Mouse (Mus musculus) embryo, embryonic 10.5 days (tissue): ENCODE measurements around the gene Treml2.
A peak's percentile ranks its signal among the peaks of the same experiment; 100 is the strongest.
"Not testable (repeated sequence)": the region's sequence is repeated elsewhere in the genome, so short reads cannot be mapped to it uniquely, and the experiment has no call there.

Source experiments
- DNase-seq: peaks from one replicate; pipeline ENCODE4 v3.0.0-alpha.2; 2015; ENCODE audit warnings: low spot score

The Treml2 gene

GRCm38 (mm10) chr17:48293500-48294194 is 5.7 kb upstream of the Treml2 start:
- no peak for DNase-seq

GRCm38 (mm10) chr17:48299756-48300155 is 458 bp downstream of the Treml2 start:
- no peak for DNase-seq

- DNase-seq: no peak
Measured at GRCm38 (mm10) chr17:48300199-48300598, 901 bp downstream of the Treml2 start.

- no peak for DNase-seq
Measured at GRCm38 (mm10) chr17:48300861-48301260, 1.6 kb downstream of the Treml2 start.

- DNase-seq: no peak
Measured at GRCm38 (mm10) chr17:48301792-48302191, 2.5 kb downstream of the Treml2 start.

GRCm38 (mm10) chr17:48312124-48312523 is 12.8 kb downstream of the Treml2 start:
- DNase-seq: no peak

GRCm38 (mm10) chr17:48315905-48316579 is 16.7 kb downstream of the Treml2 start, which contains the start of gene B430306N03Rik:
B430306N03Rik (plus strand) TSS chr17:48316141.
- DNase-seq: not testable (repeated sequence)

- DNase-seq: no peak
Measured at GRCm38 (mm10) chr17:48318686-48319085, 19.4 kb downstream of the Treml2 start.

GRCm38 (mm10) chr17:48321279-48321678 is 22.0 kb downstream of the Treml2 start:
- no peak for DNase-seq

GRCm38 (mm10) chr17:48323236-48323635 is 23.9 kb downstream of the Treml2 start:
- peak; percentile 27 for DNase-seq

GRCm38 (mm10) chr17:48324258-48324657 is 25.0 kb downstream of the Treml2 start:
- no peak for DNase-seq

GRCm38 (mm10) chr17:48325093-48325492 is 25.8 kb downstream of the Treml2 start:
- no peak for DNase-seq

- DNase-seq: no peak
Measured at GRCm38 (mm10) chr17:48325638-48326037, 26.3 kb downstream of the Treml2 start.

GRCm38 (mm10) chr17:48326656-48327055 is 27.4 kb downstream of the Treml2 start:
- no peak for DNase-seq

- DNase-seq: no peak
Measured at GRCm38 (mm10) chr17:48332524-48332923, 33.2 kb downstream of the Treml2 start.

GRCm38 (mm10) chr17:48334186-48334585 is 34.9 kb downstream of the Treml2 start:
- DNase-seq: no peak

- peak; percentile 90 for DNase-seq
Measured at GRCm38 (mm10) chr17:48336857-48337256, 37.6 kb downstream of the Treml2 start.

- peak; percentile 50 for DNase-seq
Measured at GRCm38 (mm10) chr17:48340267-48340666, 41.0 kb downstream of the Treml2 start.

GRCm38 (mm10) chr17:48341947-48342346 is 42.6 kb downstream of the Treml2 start:
- no peak for DNase-seq

GRCm38 (mm10) chr17:48343065-48343464 is 43.8 kb downstream of the Treml2 start:
- no peak for DNase-seq

- no peak for DNase-seq
Measured at GRCm38 (mm10) chr17:48345824-48346223, 46.5 kb downstream of the Treml2 start.

- DNase-seq: no peak
Measured at GRCm38 (mm10) chr17:48346231-48346630, 46.9 kb downstream of the Treml2 start, which contains the start of gene Trem2. Trem2 (plus strand) TSS chr17:48346401.

GRCm38 (mm10) chr17:48346834-48347233 is 47.5 kb downstream of the Treml2 start:
- no peak for DNase-seq
